Comparison of ENCODE assay signal across 17 mouse cellular contexts in genomic region chr6:29146641-29147040, GRCm38 (mm10). TPM values are rescaled to one million over a fixed set of nuclear protein-coding genes. Genes with fewer than 3 reads are reported as not detected.
A peak's percentile ranks its signal among the peaks of the same experiment; 100 is the strongest.
DNase-seq lines count a peak whose midpoint lies in the region; ATAC-seq and TF ChIP-seq lines count a peak whose summit lies in the region.
"Had no signal": no experiment of that assay in that cellular context is flagged by ENCODE, and none has a peak within 500 bp of the region (broad histone marks: within the 10 kb centered on the region; RNA-seq: fewer than 3 reads in every experiment).

No protein-coding gene starts in this region.

- no peak overlapping the region for H3K9ac ChIP-seq in kidney, embryonic 16.5 days (replicated peaks; ENCODE audit: low read length)
- peak overlapping the region; percentile 2; the same call in 1 of the 2 replicates for H3K9ac ChIP-seq in heart, embryonic 13.5 days
- H3K9ac ChIP-seq: forebrain, embryonic 15.5 days; hindbrain, embryonic 15.5 days had no signal

- no peaks in the 10 kb centered on the region for H3K9me3 ChIP-seq in kidney, embryonic 16.5 days (ENCODE audit: low read length)
- no peaks in the 10 kb centered on the region for H3K9me3 ChIP-seq in heart, embryonic 13.5 days
- H3K9me3 ChIP-seq: forebrain, embryonic 15.5 days; hindbrain, embryonic 15.5 days; limb, embryonic 10.5 days; megakaryocyte, embryonic 14.5 days had no signal

- H3K4me3 ChIP-seq in kidney, embryonic 16.5 days (ENCODE audit: low read length): no peak overlapping the region
- H3K4me3 ChIP-seq in heart, embryonic 13.5 days: no peak overlapping the region
- H3K4me3 ChIP-seq in thymus, adult 2 months (ENCODE audit: control insufficient read depth, insufficient read depth, low read length): no peak overlapping the region
- H3K4me3 ChIP-seq: forebrain, embryonic 15.5 days; hindbrain, embryonic 15.5 days; limb, embryonic 10.5 days; megakaryocyte, embryonic 14.5 days had no signal

- H3K27me3 ChIP-seq in kidney, embryonic 16.5 days (ENCODE audit: insufficient read depth, low read length): no peaks in the 10 kb centered on the region
- H3K27me3 ChIP-seq in heart, embryonic 13.5 days (replicated peaks): no peaks in the 10 kb centered on the region
- H3K27me3 ChIP-seq in thymus, adult 2 months (ENCODE audit: control insufficient read depth, insufficient read depth, low read length): no peaks in the 10 kb centered on the region
- H3K27me3 ChIP-seq: forebrain, embryonic 15.5 days; hindbrain, embryonic 15.5 days; megakaryocyte, embryonic 14.5 days had no signal

- peak overlapping the region; percentile 87 for H3K27ac ChIP-seq in kidney, embryonic 16.5 days (ENCODE audit: low read length)
- H3K27ac ChIP-seq in heart, embryonic 13.5 days (replicated peaks): peak overlapping the region; percentile 80
- H3K27ac ChIP-seq in thymus, adult 2 months (ENCODE audit: control insufficient read depth, insufficient read depth, low read length): no peak overlapping the region
- H3K27ac ChIP-seq: forebrain, embryonic 15.5 days; hindbrain, embryonic 15.5 days; limb, embryonic 10.5 days had no signal

- peaks cover 27% of the 10 kb centered on the region for H3K4me1 ChIP-seq in kidney, embryonic 16.5 days (ENCODE audit: insufficient read depth, low read length)
- H3K4me1 ChIP-seq in heart, embryonic 13.5 days: peaks cover 29% of the 10 kb centered on the region
- no peaks in the 10 kb centered on the region for H3K4me1 ChIP-seq in thymus, adult 2 months (replicated peaks; ENCODE audit: control insufficient read depth, insufficient read depth, low read length)
- H3K4me1 ChIP-seq: forebrain, embryonic 15.5 days; hindbrain, embryonic 15.5 days; limb, embryonic 10.5 days had no signal

- 18% methylated on average over 7 of the region's 7 CpGs for WGBS in kidney, embryonic 16.5 days
- WGBS in heart, embryonic 13.5 days: 28% methylated on average over 7 of the region's 7 CpGs
- WGBS in thymus, adult 2 months: 87% methylated on average over 7 of the region's 7 CpGs

- peak overlapping the region; percentile 39; the same call in 1 of the 2 replicates for H3K4me2 ChIP-seq in kidney, embryonic 16.5 days (replicated peaks; ENCODE audit: low read depth, low read length)
- H3K4me2 ChIP-seq in heart, embryonic 13.5 days: peak overlapping the region; percentile 42
- H3K4me2 ChIP-seq: forebrain, embryonic 15.5 days; hindbrain, embryonic 15.5 days had no signal

- ATAC-seq in kidney, embryonic 16.5 days (ENCODE audit: low FRiP score, low TSS enrichment): peak; percentile 77
- no peak; the same call in 1 of the 2 replicates for ATAC-seq in heart, embryonic 13.5 days (ENCODE audit: extremely low read depth, insufficient number of reproducible peaks, low FRiP score, low TSS enrichment)
- ATAC-seq: forebrain, embryonic 15.5 days had no signal

- no peak for DNase-seq in kidney, adult 9 months
- DNase-seq in adrenal gland, postnatal 25 days: peak; percentile 14
- DNase-seq in kidney, postnatal 4 days: peak; percentile 72 to 75
- no peak for DNase-seq in lung, postnatal 25 days (ENCODE audit: low spot score)
- no peak for DNase-seq in thymus, adult 2 months
- DNase-seq in gastrocnemius, postnatal 10 days: no peak
- DNase-seq: gastrocnemius, postnatal 14 days; lung, adult 2 months; right cerebral cortex, postnatal 4 days; thymus, postnatal 36 days had no signal

- no peak for TF ChIP-seq CTCF in thymus, adult 2 months (IDR thresholded peaks at IDR 0.05; ENCODE audit: borderline replicate concordance, control insufficient read depth, extremely low read depth, insufficient read depth, low read length, poor library complexity)

- no peak for TF ChIP-seq POLR2A in thymus, adult 2 months (IDR thresholded peaks at IDR 0.05; ENCODE audit: control insufficient read depth, extremely low read depth, insufficient read depth, low read length, poor library complexity)

- peaks cover 16% of the 10 kb centered on the region; the same call in 1 of the 2 replicates for H3K36me3 ChIP-seq in kidney, embryonic 16.5 days (ENCODE audit: insufficient read depth, low read length)
- peaks cover 47% of the 10 kb centered on the region for H3K36me3 ChIP-seq in heart, embryonic 13.5 days
- peaks cover 14% of the 10 kb centered on the region for H3K36me3 ChIP-seq in thymus, adult 2 months (ENCODE audit: control insufficient read depth, insufficient read depth, low read length)

RNA-seq across cellular contexts. Expression of gene Rbm28, which starts 18.2 kb away (rescaled TPM):
- 45.9 and 53.6 TPM in 2 replicates for polyA plus RNA-seq in kidney, embryonic 16.5 days (2015; fragmentation: Nextera tagmentation; extraction: Ambion mirVana)
- 33.1 and 34.2 TPM in 2 replicates for total RNA-seq in adrenal gland, postnatal 25 days (2021)
- 23.4 and 26.2 TPM in 2 replicates for polyA plus RNA-seq in heart, embryonic 13.5 days (2015; fragmentation: Nextera tagmentation; extraction: Ambion mirVana)
- polyA plus RNA-seq in thymus, adult 2 months (2012; rRNA removed): 9.9 and 13.0 TPM in 2 replicates
- 10 to 100 TPM; 16.7 to 19.0 TPM for total RNA-seq in gastrocnemius, postnatal 10 days (2021)

RNA-seq across cellular contexts. Expression of gene Prrt4, which starts 32.7 kb away (rescaled TPM):
- 0.71 and 1.1 TPM in 2 replicates for polyA plus RNA-seq in kidney, embryonic 16.5 days (2015; fragmentation: Nextera tagmentation; extraction: Ambion mirVana)
- total RNA-seq in adrenal gland, postnatal 25 days (2021): 2.9 and 6.2 TPM in 2 replicates
- polyA plus RNA-seq in heart, embryonic 13.5 days (2015; fragmentation: Nextera tagmentation; extraction: Ambion mirVana): 1.5 and 2.4 TPM in 2 replicates
- polyA plus RNA-seq in thymus, adult 2 months (2012; rRNA removed): 0.32 and 0.41 TPM in 2 replicates
- 1 to 10 TPM in 1 of 2 experiments, under 1 TPM in 1; 0.78 to 1.2 TPM for total RNA-seq in gastrocnemius, postnatal 10 days (2021)
- total RNA-seq: common myeloid progenitor, adult 5-6 weeks had no signal

Comparison
In these comparisons a context has a peak if more than half of its experiments do, and no peak if none do; other contexts are left out.
1. DNase-seq: peak in adrenal gland, postnatal 25 days (single experiment) and kidney, postnatal 4 days (2 of 2); none in kidney, adult 9 months (single experiment), lung, postnatal 25 days (single experiment), thymus, adult 2 months (single experiment) and gastrocnemius, postnatal 10 days (single experiment).